8 mouse cellular contexts compared by ENCODE assay signal in the genomic region with DNA sequence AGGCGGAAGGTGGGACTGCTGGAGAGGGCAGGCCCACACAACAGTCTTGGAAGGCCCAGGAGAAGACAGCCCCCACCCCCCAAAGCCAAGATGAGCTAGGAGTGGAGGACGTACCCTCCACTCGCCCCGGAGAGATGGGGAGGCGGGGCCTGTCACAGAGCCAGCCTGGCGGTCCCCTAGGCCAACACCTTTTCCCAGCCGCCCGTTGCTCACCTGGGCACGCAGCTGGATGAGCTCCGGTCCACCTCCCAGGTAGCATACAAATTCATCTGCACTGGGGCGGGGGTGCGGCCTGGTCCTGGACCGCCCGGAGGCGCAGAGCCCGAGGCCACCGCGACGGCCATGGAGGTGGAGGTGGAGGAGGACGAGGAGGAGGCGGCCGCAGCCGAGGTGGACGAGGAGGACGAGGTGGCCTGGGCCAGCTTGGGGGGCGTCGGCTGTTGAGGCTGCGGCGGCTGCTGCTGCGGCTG. TPM values are rescaled to one million over a fixed set of nuclear protein-coding genes. Genes with fewer than 3 reads are reported as not detected.
DNase-seq lines count a peak whose midpoint lies in the region; ATAC-seq and TF ChIP-seq lines count a peak whose summit lies in the region.

No protein-coding gene starts in this region.

- H3K4me1 ChIP-seq in intestine, postnatal 0 days (replicated peaks; ENCODE audit: control insufficient read depth, insufficient read depth, low read length), result 0 out of 2 replicates have a peak, but pooled peaks cover 3% of the 10 kb centered on the region
- H3K4me1 ChIP-seq in liver, embryonic 12.5 days, result peaks cover 71% of the 10 kb centered on the region
- H3K4me1 ChIP-seq in neural tube, embryonic 12.5 days, result peaks cover 21% of the 10 kb centered on the region

- no peak for TF ChIP-seq CTCF in left cerebral cortex, adult 2 months (IDR thresholded peaks at IDR 0.05)
- no peak for TF ChIP-seq CTCF in intestine, postnatal 0 days (IDR thresholded peaks at IDR 0.05; ENCODE audit: low read depth)

- H3K36me3 ChIP-seq in intestine, postnatal 0 days (ENCODE audit: control insufficient read depth, insufficient read depth), result peaks cover 23% of the 10 kb centered on the region
- H3K36me3 ChIP-seq in liver, embryonic 12.5 days, result peaks cover 38% of the 10 kb centered on the region
- peaks cover 31% of the 10 kb centered on the region for H3K36me3 ChIP-seq in neural tube, embryonic 12.5 days

- H3K9me3 ChIP-seq in intestine, postnatal 0 days (ENCODE audit: control insufficient read depth), result no peaks in the 10 kb centered on the region
- H3K9me3 ChIP-seq in liver, embryonic 12.5 days (replicated peaks), result no peaks in the 10 kb centered on the region
- H3K9me3 ChIP-seq in neural tube, embryonic 12.5 days, result no peaks in the 10 kb centered on the region

- no peaks in the 10 kb centered on the region for H3K27me3 ChIP-seq in intestine, postnatal 0 days (replicated peaks; ENCODE audit: control insufficient read depth, insufficient read depth, low read length)
- H3K27me3 ChIP-seq in liver, embryonic 12.5 days (replicated peaks), result no peaks in the 10 kb centered on the region
- no peaks in the 10 kb centered on the region for H3K27me3 ChIP-seq in neural tube, embryonic 12.5 days (replicated peaks)

- peak; percentile 40 for ATAC-seq in intestine, postnatal 0 days
- ATAC-seq in liver, embryonic 12.5 days, result peak; percentile 33; the same call in 1 of the 2 replicates
- peak; percentile 62 for ATAC-seq in neural tube, embryonic 12.5 days (ENCODE audit: low FRiP score, low read depth)

- H3K4me2 ChIP-seq in intestine, postnatal 0 days (replicated peaks; ENCODE audit: low read depth), result peak overlapping the region; percentile 99
- peak overlapping the region; percentile 100 for H3K4me2 ChIP-seq in liver, embryonic 12.5 days
- peak overlapping the region; percentile 95 for H3K4me2 ChIP-seq in neural tube, embryonic 12.5 days (replicated peaks)

- intact Hi-C loops in left cerebral cortex, adult 2 months (cut with DNase I), result loop anchor here (2.0 to 10.0 kb wide), 2 partner anchors 78 to 108 kb away; no protein-coding TSS in a partner anchor
- intact Hi-C loops in gastrocnemius, postnatal 36 days (cut with DNase I), result loop anchor here (5.0 kb wide), 1 partner anchor 75 kb away; no protein-coding TSS in a partner anchor

- peak overlapping the region; percentile 83 for H3K4me3 ChIP-seq in left cerebral cortex, adult 2 months
- peak overlapping the region; percentile 83 for H3K4me3 ChIP-seq in intestine, postnatal 0 days (ENCODE audit: low read depth, low read length)
- peak overlapping the region; percentile 96 for H3K4me3 ChIP-seq in liver, embryonic 12.5 days
- H3K4me3 ChIP-seq in neural tube, embryonic 12.5 days, result peak overlapping the region; percentile 93

- H3K9ac ChIP-seq in intestine, postnatal 0 days (ENCODE audit: low read depth, low read length), result peak overlapping the region; percentile 82
- peak overlapping the region; percentile 95 for H3K9ac ChIP-seq in liver, embryonic 12.5 days
- H3K9ac ChIP-seq in neural tube, embryonic 12.5 days, result peak overlapping the region; percentile 92

- DNase-seq in left cerebral cortex, adult 2 months (ENCODE audit: extremely low spot score in 1 of 2, low spot score in 2 of 2), result peak; percentile 20 to 33
- DNase-seq in left cerebral cortex, adult 11 months (ENCODE audit: low spot score), result no peak
- DNase-seq in embryo, embryonic 10 days (ENCODE audit: low spot score), result peak; percentile 55
- DNase-seq in gastrocnemius, postnatal 36 days, result peak; percentile 13 to 23
- peak; percentile 15 for DNase-seq in thymus, postnatal 0 days (ENCODE audit: low spot score)

- 2% methylated on average over 19 of the region's 30 CpGs for WGBS in intestine, postnatal 0 days
- WGBS in liver, embryonic 12.5 days (ENCODE audit: insufficient replicate concordance), result 2% methylated on average over 19 of the region's 30 CpGs
- WGBS in neural tube, embryonic 12.5 days, result under 1% methylated on average over 29 of the region's 30 CpGs

- H3K27ac ChIP-seq in left cerebral cortex, adult 2 months, result peak overlapping the region; percentile 92
- H3K27ac ChIP-seq in intestine, postnatal 0 days (ENCODE audit: low read depth, low read length), result peak overlapping the region; percentile 83
- peak overlapping the region; percentile 88 for H3K27ac ChIP-seq in liver, embryonic 12.5 days
- H3K27ac ChIP-seq in neural tube, embryonic 12.5 days, result peak overlapping the region; percentile 70

RNA-seq across cellular contexts. Expression of gene Pacs1, which starts 0.6 kb away (rescaled TPM):
- 10 to 100 TPM; 57.5 to 61.2 TPM for total RNA-seq in left cerebral cortex, adult 2 months (2021)
- 1 to 10 TPM; 5.0 to 6.3 TPM for total RNA-seq in gastrocnemius, postnatal 36 days (2021)
- 6.2 and 6.6 TPM in 2 replicates for polyA plus RNA-seq in intestine, postnatal 0 days (2015; fragmentation: Nextera tagmentation; extraction: Ambion mirVana)
- polyA plus RNA-seq in liver, embryonic 12.5 days (2016; fragmentation: Nextera tagmentation; extraction: Ambion mirVana), result 17.2 and 19.7 TPM in 2 replicates
- polyA plus RNA-seq in neural tube, embryonic 12.5 days (2016; fragmentation: Nextera tagmentation; extraction: Ambion mirVana), result 28.9 and 35.0 TPM in 2 replicates
- polyA plus RNA-seq in thymus, postnatal 0 days (2015; fragmentation: Nextera tagmentation; extraction: Ambion mirVana), result 8.3 and 9.8 TPM in 2 replicates

RNA-seq across cellular contexts. Expression of gene Sf3b2, which starts 22.9 kb away (rescaled TPM):
- 100 to 1,000 TPM; 194 to 201 TPM for total RNA-seq in left cerebral cortex, adult 2 months (2021)
- 10 to 100 TPM; 63.4 to 65.9 TPM for total RNA-seq in gastrocnemius, postnatal 36 days (2021)
- polyA plus RNA-seq in intestine, postnatal 0 days (2015; fragmentation: Nextera tagmentation; extraction: Ambion mirVana), result 160 and 172 TPM in 2 replicates
- 183 and 187 TPM in 2 replicates for polyA plus RNA-seq in liver, embryonic 12.5 days (2016; fragmentation: Nextera tagmentation; extraction: Ambion mirVana)
- 351 and 381 TPM in 2 replicates for polyA plus RNA-seq in neural tube, embryonic 12.5 days (2016; fragmentation: Nextera tagmentation; extraction: Ambion mirVana)
- 294 and 319 TPM in 2 replicates for polyA plus RNA-seq in thymus, postnatal 0 days (2015; fragmentation: Nextera tagmentation; extraction: Ambion mirVana)

RNA-seq across cellular contexts. Expression of gene Gal3st3, which starts 25.8 kb away (rescaled TPM):
- total RNA-seq in left cerebral cortex, adult 2 months (2021), result 10 to 100 TPM; 78.0 to 80.9 TPM
- total RNA-seq in gastrocnemius, postnatal 36 days (2021), result under 1 TPM in 1 of 2 experiments, not detected in 1; 0.10 TPM
- polyA plus RNA-seq in intestine, postnatal 0 days (2015; fragmentation: Nextera tagmentation; extraction: Ambion mirVana), result 0.55 and 0.67 TPM in 2 replicates
- polyA plus RNA-seq in liver, embryonic 12.5 days (2016; fragmentation: Nextera tagmentation; extraction: Ambion mirVana), result 0.29 and 0.54 TPM in 2 replicates
- polyA plus RNA-seq in neural tube, embryonic 12.5 days (2016; fragmentation: Nextera tagmentation; extraction: Ambion mirVana), result 18.6 and 19.4 TPM in 2 replicates
- 0.36 and 0.44 TPM in 2 replicates for polyA plus RNA-seq in thymus, postnatal 0 days (2015; fragmentation: Nextera tagmentation; extraction: Ambion mirVana)

Comparison
In these comparisons a context has a peak if more than half of its experiments do, and no peak if none do; other contexts are left out.
1. RNA of gene Gal3st3, which starts 25.8 kb away (polyA plus RNA-seq): 18.6 to 19.4 TPM in neural tube, embryonic 12.5 days; 0.55 to 0.67 TPM in intestine, postnatal 0 days, 0.36 to 0.44 TPM in thymus, postnatal 0 days and 0.29 to 0.54 TPM in liver, embryonic 12.5 days; every median in the first group is over 10 times any median in the second.
2. Peak in every context shown above with its lines, with median percentiles within 50 percentile points of each other: H3K27ac ChIP-seq, H3K4me3 ChIP-seq, ATAC-seq, H3K4me2 ChIP-seq and H3K9ac ChIP-seq.